In genomic region chr13:19718954-19719353, GRCm38 (mm10) we compare ENCODE assay signal across 14 mouse cellular contexts. TPM values are rescaled to one million over a fixed set of nuclear protein-coding genes. Genes with fewer than 3 reads are reported as not detected.
DNase-seq lines count a peak whose midpoint lies in the region; ATAC-seq and TF ChIP-seq lines count a peak whose summit lies in the region.
"Had no signal": no experiment of that assay in that cellular context is flagged by ENCODE, and none has a peak within 500 bp of the region (broad histone marks: within the 10 kb centered on the region; RNA-seq: fewer than 3 reads in every experiment).

No protein-coding gene starts in this region.

- no peak for TF ChIP-seq CTCF in gastrocnemius, adult 2 months (IDR thresholded peaks at IDR 0.05)
- no peak for TF ChIP-seq CTCF in lung, embryonic 14.5 days (IDR thresholded peaks at IDR 0.05; ENCODE audit: low read depth)
- TF ChIP-seq CTCF in lung, adult 2 months (IDR thresholded peaks at IDR 0.05; ENCODE audit: insufficient read depth, low read length) = no peak

- no peaks in the 10 kb centered on the region for H3K36me3 ChIP-seq in lung, embryonic 14.5 days (ENCODE audit: insufficient read depth)
- H3K36me3 ChIP-seq in liver, embryonic 11.5 days (ENCODE audit: control insufficient read depth, insufficient read depth, low read length) = no peaks in the 10 kb centered on the region
- H3K36me3 ChIP-seq: limb, embryonic 12.5 days; midbrain, embryonic 12.5 days had no signal

- no peaks in the 10 kb centered on the region for H3K27me3 ChIP-seq in lung, embryonic 14.5 days (ENCODE audit: insufficient read depth, low read length)
- H3K27me3 ChIP-seq in liver, embryonic 11.5 days (replicated peaks; ENCODE audit: control insufficient read depth, insufficient read depth, low read length) = no peaks in the 10 kb centered on the region
- H3K27me3 ChIP-seq: limb, embryonic 12.5 days; midbrain, embryonic 12.5 days had no signal

- intact Hi-C loops in gastrocnemius, adult 2 months (cut with DNase I) = no loop called here

- ATAC-seq in lung, embryonic 14.5 days (ENCODE audit: insufficient read depth) = peak; percentile 65
- no peak for ATAC-seq in liver, embryonic 11.5 days (replicated peaks; ENCODE audit: low FRiP score)

- WGBS in lung, embryonic 14.5 days = 42% methylated on average over 5 of the region's 5 CpGs
- WGBS in lung, adult 2 months = 33% methylated on average over 5 of the region's 5 CpGs
- 46% methylated on average over 5 of the region's 5 CpGs for WGBS in liver, embryonic 11.5 days

- H3K27ac ChIP-seq in gastrocnemius, adult 2 months = no peak overlapping the region
- peak overlapping the region; percentile 63; the same call in 1 of the 2 replicates for H3K27ac ChIP-seq in lung, embryonic 14.5 days (ENCODE audit: low read depth)
- H3K27ac ChIP-seq in liver, embryonic 11.5 days (ENCODE audit: low read depth, low read length) = no peak overlapping the region
- H3K27ac ChIP-seq: limb, embryonic 12.5 days; midbrain, embryonic 12.5 days; stomach, postnatal 0 days had no signal

- no peak for TF ChIP-seq POLR2A in lung, adult 2 months (IDR thresholded peaks at IDR 0.05; ENCODE audit: borderline replicate concordance, extremely low read depth, low read depth, low read length)

- H3K9ac ChIP-seq in lung, embryonic 14.5 days = no peak overlapping the region
- no peak overlapping the region for H3K9ac ChIP-seq in liver, embryonic 11.5 days (ENCODE audit: low read depth, low read length)
- H3K9ac ChIP-seq: limb, embryonic 12.5 days; midbrain, embryonic 12.5 days had no signal

- H3K4me1 ChIP-seq in lung, embryonic 14.5 days (ENCODE audit: insufficient read depth) = no peaks in the 10 kb centered on the region
- H3K4me1 ChIP-seq in lung, adult 2 months (ENCODE audit: control insufficient read depth, insufficient read depth, low read length) = no peaks in the 10 kb centered on the region
- no peaks in the 10 kb centered on the region for H3K4me1 ChIP-seq in liver, embryonic 11.5 days (replicated peaks; ENCODE audit: control insufficient read depth, insufficient read depth, low read length)
- H3K4me1 ChIP-seq: limb, embryonic 12.5 days; midbrain, embryonic 12.5 days had no signal

- H3K4me2 ChIP-seq in lung, embryonic 14.5 days = no peak overlapping the region
- H3K4me2 ChIP-seq in liver, embryonic 11.5 days = no peak overlapping the region
- H3K4me2 ChIP-seq: limb, embryonic 12.5 days; midbrain, embryonic 12.5 days had no signal

- H3K9me3 ChIP-seq in lung, embryonic 14.5 days (ENCODE audit: low read depth, low read length) = no peaks in the 10 kb centered on the region
- no peaks in the 10 kb centered on the region for H3K9me3 ChIP-seq in liver, embryonic 11.5 days (ENCODE audit: control insufficient read depth, low read length)
- H3K9me3 ChIP-seq: limb, embryonic 12.5 days; midbrain, embryonic 12.5 days had no signal

- peak; percentile 33 for DNase-seq in gastrocnemius, adult 2 months
- DNase-seq in gastrocnemius, postnatal 25 days = no peak
- DNase-seq in lung, embryonic 14.5 days = peak; percentile 91
- no peak for DNase-seq in lung, adult 2 months
- peak; percentile 62 for DNase-seq in adrenal gland, postnatal 14 days
- peak; percentile 50 for DNase-seq in lung, postnatal 14 days
- DNase-seq in natural killer cell, adult 2 months (ENCODE audit: low spot score in 2 of 2) = no peak
- DNase-seq in liver, embryonic 11.5 days (ENCODE audit: low spot score) = no peak
- DNase-seq: cerebellum, adult 8-10 months; retina, postnatal 1 day had no signal

- no peak overlapping the region for H3K4me3 ChIP-seq in gastrocnemius, adult 2 months
- H3K4me3 ChIP-seq in lung, embryonic 14.5 days (ENCODE audit: low read depth, low read length) = no peak overlapping the region
- H3K4me3 ChIP-seq in lung, adult 2 months (replicated peaks; ENCODE audit: extremely low read depth, low read depth, low read length) = no peak overlapping the region
- no peak overlapping the region for H3K4me3 ChIP-seq in liver, embryonic 11.5 days (ENCODE audit: low read depth, low read length)
- H3K4me3 ChIP-seq: limb, embryonic 12.5 days; midbrain, embryonic 12.5 days had no signal

RNA-seq across cellular contexts. Expression of gene Nme8, which starts 21.4 kb away (rescaled TPM):
- total RNA-seq in gastrocnemius, adult 2 months (2021) = not detected
- not detected for total RNA-seq in gastrocnemius, postnatal 25 days (2021)
- polyA plus RNA-seq in lung, embryonic 14.5 days (2014; fragmentation: Nextera tagmentation; extraction: Ambion mirVana) = not detected in 2 replicates
- not detected in 2 replicates for polyA plus RNA-seq in lung, adult 2 months (2012; rRNA removed)
- not detected in 2 replicates for total RNA-seq in adrenal gland, postnatal 14 days (2021)
- not detected in 2 replicates for polyA plus RNA-seq in liver, embryonic 11.5 days (2014; fragmentation: Nextera tagmentation; extraction: Ambion mirVana)
- polyA plus RNA-seq: large intestine, adult 2 months; limb, embryonic 12.5 days; midbrain, embryonic 12.5 days; stomach, postnatal 0 days had no signal

Comparison
In these comparisons a context has a peak if more than half of its experiments do, and no peak if none do; other contexts are left out.
1. DNase-seq: peak in gastrocnemius, adult 2 months (single experiment), lung, embryonic 14.5 days (single experiment), adrenal gland, postnatal 14 days (single experiment) and lung, postnatal 14 days (single experiment); none in gastrocnemius, postnatal 25 days (single experiment), lung, adult 2 months (single experiment), natural killer cell, adult 2 months (0 of 2) and liver, embryonic 11.5 days (single experiment).